Mouse (Mus musculus): ENCODE measurements around the gene Ndufaf3. TPM values are rescaled to one million over a fixed set of nuclear protein-coding genes. Genes with fewer than 3 reads are reported as not detected.

Gene Ndufaf3
- total RNA-seq, 2 experiments from 2014 or later, result 29.2 to 29.6 TPM

- DNase-seq, result no peak
- intact Hi-C loops (cut with DNase I), result no loop called here
These were observed 41.8 kb downstream of the Ndufaf3 start for GRCm38 (mm10) chr9:108525400-108525799.

- intact Hi-C loops (cut with DNase I), result no loop called here
- DNase-seq, result no peak
These were observed 43.9 kb downstream of the Ndufaf3 start for GRCm38 (mm10) chr9:108523341-108523740.

GRCm38 (mm10) chr9:108521604-108522003, 45.6 kb downstream of the Ndufaf3 start:
- intact Hi-C loops (cut with DNase I), result no loop called here
- DNase-seq, result no peak

- DNase-seq, result no peak
- intact Hi-C loops (cut with DNase I), result loop anchor here (5.0 kb wide), 1 partner anchor 49 kb away; the partner anchor contains the start of genes Dalrd3 and Ndufaf3
These were observed 49.3 kb downstream of the Ndufaf3 start for GRCm38 (mm10) chr9:108517931-108518332.

- peak; percentile 76 to 77 for DNase-seq
- intact Hi-C loops (cut with DNase I), result loop anchor here (5.0 kb wide), 1 partner anchor 50 kb away; the partner anchor contains the start of genes Dalrd3 and Ndufaf3
These were observed 49.8 kb downstream of the Ndufaf3 start for GRCm38 (mm10) chr9:108517253-108517930.

- DNase-seq, result peak; percentile 93 to 95
- intact Hi-C loops (cut with DNase I), result loop anchor here (5.0 kb wide), 1 partner anchor 51 kb away; the partner anchor contains the start of genes Dalrd3 and Ndufaf3
These were observed 50.6 kb downstream of the Ndufaf3 start, which contains the start of gene Qrich1 for GRCm38 (mm10) chr9:108516380-108517251. Gene Qrich1, plus strand, starts transcription at chr9:108516806.

Small RNA genes lying within 50 kb of the gene (microRNA-seq; reads per million reads assigned to microRNA genes)
- gene Gm24083 (0 reads per million in 2 experiments), gene Mir191 (0 reads per million in 2 experiments), gene Mir425 (681 to 1,017 reads per million in 2 experiments)

Other genes starting within 250 kb of the Ndufaf3 start
- gene Gpx1, start 228.5 kb downstream of the Ndufaf3 start, total RNA-seq (2021), result 10 to 100 TPM; 60.9 to 78.2 TPM
- 10 to 100 TPM; 61.5 to 70.3 TPM for gene Usp4, start 219.6 kb downstream of the Ndufaf3 start, total RNA-seq (2021)
- under 1 TPM; 0.32 to 0.48 TPM for gene 1700102P08Rik, start 174.6 kb downstream of the Ndufaf3 start, total RNA-seq (2021)
- not detected for gene Ccdc36, start 138.9 kb downstream of the Ndufaf3 start, total RNA-seq (2021)
- gene BC048562, start 131.0 kb downstream of the Ndufaf3 start, total RNA-seq (2021), result not detected
- 10 to 100 TPM; 13.3 to 20.0 TPM for gene Ccdc71, start 106.9 kb downstream of the Ndufaf3 start, total RNA-seq (2021)
- 1 to 10 TPM; 1.7 to 3.1 TPM for gene Klhdc8b, start 105.9 kb downstream of the Ndufaf3 start, total RNA-seq (2021)
- 100 to 1,000 TPM; 118 to 129 TPM for gene Lamb2, start 87.7 kb downstream of the Ndufaf3 start, total RNA-seq (2021)
- 100 to 1,000 TPM; 105 to 120 TPM for gene Usp19, start 76.8 kb downstream of the Ndufaf3 start, total RNA-seq (2021)
- gene Qars, start 59.7 kb downstream of the Ndufaf3 start, total RNA-seq (2021), result 10 to 100 TPM; 69.7 to 81.7 TPM
- gene Qrich1, start 50.6 kb downstream of the Ndufaf3 start, total RNA-seq (2021), result 10 to 100 TPM; 49.3 to 51.9 TPM
- gene Impdh2, start 7.1 kb downstream of the Ndufaf3 start, total RNA-seq (2021), result 10 to 100 TPM; 47.6 to 58.0 TPM
- 10 to 100 TPM; 10.1 to 12.3 TPM for gene Dalrd3, start 2.5 kb upstream of the Ndufaf3 start, total RNA-seq (2021)
- gene Wdr6, start 11.3 kb upstream of the Ndufaf3 start, total RNA-seq (2021), result 1 to 10 TPM; 4.6 to 5.6 TPM
- 1 to 10 TPM; 3.1 to 3.5 TPM for gene P4htm, start 30.2 kb upstream of the Ndufaf3 start, total RNA-seq (2021)
- 10 to 100 TPM; 63.2 to 64.7 TPM for gene Arih2, start 82.0 kb upstream of the Ndufaf3 start, total RNA-seq (2021)
- 10 to 100 TPM; 59.0 to 75.5 TPM for gene Slc25a20, start 94.7 kb upstream of the Ndufaf3 start, total RNA-seq (2021)
- 100 to 1,000 TPM; 129 to 157 TPM for gene Prkar2a, start 121.9 kb upstream of the Ndufaf3 start, total RNA-seq (2021)
- 10 to 100 TPM in 1 of 2 experiments, 1 to 10 TPM in 1; 9.9 to 14.5 TPM for gene Ip6k2, start 216.4 kb upstream of the Ndufaf3 start, total RNA-seq (2021)
- 1 to 10 TPM; 2.8 to 3.2 TPM for gene Nckipsd, start 240.9 kb upstream of the Ndufaf3 start, total RNA-seq (2021)